Mouse (Mus musculus): ENCODE data around the gene Greb1.

DNA sequence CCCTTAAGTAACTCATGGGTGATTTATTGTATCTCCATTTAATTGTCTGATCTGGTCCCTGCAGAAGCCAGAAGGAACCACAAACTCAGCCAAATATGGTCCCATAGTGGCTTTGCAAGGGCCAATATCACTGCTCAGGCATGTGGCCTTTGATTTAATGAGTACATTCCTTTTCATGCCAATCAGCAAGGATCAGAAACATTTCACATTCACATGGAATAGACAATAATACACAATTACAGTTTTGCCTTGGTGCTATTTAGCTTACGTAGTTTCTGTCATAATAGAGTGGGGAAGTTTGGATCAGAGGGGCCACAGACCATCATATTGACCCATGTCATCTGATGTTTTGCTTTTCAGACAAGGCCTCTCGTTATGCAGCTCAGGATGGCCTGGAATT lies 47.8 kb upstream of the Greb1 start:
- no peak for TF ChIP-seq GATA1 (IDR thresholded peaks at IDR 0.05; ENCODE audit: low read length)
- no peak for TF ChIP-seq TAL1 (IDR thresholded peaks at IDR 0.05; ENCODE audit: low read length)
